Mouse (Mus musculus) CD4-positive, CD25-positive, alpha-beta regulatory T cell, adult 2 months (primary cell): ENCODE results near the gene Olfr531.

Experiments
- DNase-seq: peaks from one replicate; pipeline ENCODE4 v3.0.0-alpha.2; 2012; ENCODE audit warnings: low read depth, low spot score

Olfr531 gene

DNA sequence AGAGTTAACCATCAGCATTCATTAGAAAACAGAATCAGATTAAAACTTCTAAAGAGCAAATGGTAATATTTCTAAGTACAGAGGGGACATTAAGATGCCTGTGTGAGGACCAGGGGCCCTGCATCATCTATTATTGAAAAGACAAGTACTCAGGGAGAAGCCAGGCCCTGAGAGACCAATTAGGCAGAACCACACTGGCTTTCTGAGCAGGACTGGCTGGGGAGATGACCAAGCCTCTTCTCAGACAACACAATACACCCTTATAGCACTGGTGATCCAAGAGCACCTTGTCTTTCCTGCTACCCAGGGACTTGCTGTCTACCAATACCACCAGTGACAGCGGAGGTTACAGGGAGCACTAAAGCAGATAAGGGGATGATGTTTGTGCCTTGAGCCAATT lies at the start of gene Olfr531:
TSS of gene Olfr531 (minus strand) at position 101 of the 400 bp plus-strand sequence.
- DNase-seq = no peak

DNA sequence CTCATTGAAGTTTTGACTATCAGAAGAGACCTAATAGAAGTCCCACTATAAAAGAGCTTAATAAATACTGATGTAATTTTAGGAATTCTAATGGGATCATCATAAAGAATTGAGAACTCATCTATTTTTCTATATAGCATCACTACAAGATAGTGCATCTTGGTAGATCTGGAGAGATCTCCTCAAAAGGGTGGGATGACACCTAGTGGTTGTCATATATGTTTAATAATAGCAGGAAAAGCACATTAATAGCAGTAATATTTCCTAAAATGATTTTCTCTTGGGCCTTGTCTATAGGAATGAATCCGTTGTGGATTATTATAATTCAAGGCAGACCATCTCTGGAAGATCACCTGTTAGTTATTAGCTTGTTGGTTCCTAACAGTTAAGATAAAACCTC lies 40.4 kb upstream of the Olfr531 start:
- DNase-seq = peak; percentile 15

DNA sequence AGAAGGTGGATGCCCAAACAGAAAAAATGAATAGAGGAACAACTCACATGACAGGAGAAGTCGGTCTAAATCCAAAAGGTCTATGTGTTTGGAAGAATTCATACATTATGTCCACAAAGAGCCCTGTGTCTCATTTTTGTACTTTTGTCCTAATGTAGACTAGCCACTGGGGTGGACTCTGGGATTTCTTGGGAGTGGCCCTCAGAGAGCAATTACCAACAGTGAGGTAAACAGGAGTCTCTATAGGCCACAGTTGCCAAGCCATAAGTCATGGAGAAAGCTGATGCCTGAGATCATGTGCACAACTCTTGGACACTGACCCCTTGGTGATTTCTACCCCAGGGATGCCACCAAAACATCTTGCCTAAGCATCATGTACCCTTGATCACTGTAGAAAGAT lies 18.8 kb upstream of the Olfr531 start, which contains the start of gene Olfr532:
TSS of gene Olfr532 (minus strand) at position 101 of the 400 bp plus-strand sequence.
- no peak for DNase-seq

DNA sequence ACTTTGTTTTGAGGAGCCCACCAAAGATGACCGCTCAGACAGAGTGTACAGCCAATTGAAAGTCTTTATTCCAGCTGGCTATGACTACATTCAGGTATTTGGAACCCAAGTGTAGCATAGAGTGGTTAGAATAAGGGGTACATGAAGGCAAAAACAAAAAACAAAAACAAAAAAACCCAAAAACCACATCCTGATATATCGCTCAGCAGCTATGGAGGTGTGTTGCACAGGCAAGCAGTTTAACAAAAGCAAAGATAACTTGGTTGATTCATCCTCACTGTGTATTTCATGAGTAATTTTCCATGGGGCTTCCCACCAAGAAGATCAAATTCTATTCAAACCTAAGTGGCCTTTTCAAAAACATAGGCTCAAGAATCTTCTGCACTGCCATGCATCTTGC lies 25.8 kb downstream of the Olfr531 start:
- DNase-seq = peak; percentile 14

DNA sequence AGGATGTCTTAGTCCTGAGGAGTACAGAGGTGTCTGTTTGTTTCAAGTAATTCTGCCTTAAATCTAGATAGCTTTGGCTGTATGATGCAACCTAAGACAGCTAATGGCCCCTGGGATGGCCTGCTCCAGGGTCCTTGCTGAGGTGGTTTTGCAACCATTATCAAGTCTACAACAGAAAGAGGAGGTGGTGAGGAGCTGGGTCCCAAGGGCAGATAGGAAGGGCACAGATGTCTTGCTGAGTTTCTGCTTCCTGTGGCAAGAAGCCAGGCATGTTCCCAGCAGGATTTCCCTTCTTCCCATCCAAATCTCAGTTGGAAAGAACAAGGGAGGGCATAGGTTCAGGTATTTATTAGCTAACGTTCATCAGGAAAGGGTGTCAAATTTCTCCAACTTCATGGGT lies 26.5 kb downstream of the Olfr531 start, which contains the start of gene Olfr530:
TSS of gene Olfr530 (minus strand) at position 101 of the 400 bp plus-strand sequence.
- DNase-seq = no peak

DNA sequence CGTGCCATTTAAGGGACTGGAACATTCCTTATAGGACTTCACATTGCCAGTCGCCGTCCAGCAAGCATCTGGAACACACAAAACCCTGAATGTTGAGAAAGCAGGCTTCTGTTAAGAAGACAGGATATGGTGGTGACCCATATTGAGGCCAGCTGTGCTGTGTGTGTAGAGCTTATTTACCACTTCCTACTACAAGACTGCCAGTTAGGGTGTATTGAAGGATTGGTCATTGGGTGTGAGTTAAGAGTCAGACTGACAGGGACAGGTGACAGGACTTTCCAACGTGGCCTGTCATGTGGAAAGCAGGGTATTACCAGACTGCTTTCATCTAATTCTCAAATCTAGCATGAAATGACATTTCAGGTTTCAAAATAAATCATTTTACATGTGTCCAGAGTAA lies 28.4 kb downstream of the Olfr531 start:
- peak; percentile 38 for DNase-seq

DNA sequence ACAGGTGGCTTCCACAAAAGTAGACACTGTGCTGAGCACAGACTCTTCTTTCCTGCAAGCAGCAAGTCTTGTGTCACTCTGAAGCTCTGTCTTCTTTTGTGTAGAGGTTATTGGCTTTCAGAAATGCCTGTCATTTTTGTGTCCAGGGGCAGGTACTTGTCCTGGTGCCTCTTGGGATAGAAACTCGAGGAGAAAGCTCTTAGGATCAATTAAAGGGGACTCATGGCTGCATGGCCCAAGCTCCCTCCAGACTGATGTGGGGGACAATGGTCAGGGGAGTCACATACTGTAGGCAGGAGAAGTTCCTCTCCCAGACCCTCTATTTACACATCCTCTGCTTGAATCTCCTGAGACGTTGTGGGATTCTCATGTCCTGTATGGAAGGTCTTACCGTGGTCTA lies 41.1 kb downstream of the Olfr531 start, which contains the start of gene Olfr60:
TSS of gene Olfr60 (minus strand) at position 101 of the 400 bp plus-strand sequence.
- no peak for DNase-seq
